Mouse (Mus musculus): ENCODE results near the gene Slc6a5.

Gene Slc6a5

GRCm38 (mm10) chr7:49985947-49986346 is 76.0 kb downstream of the Slc6a5 start:
- DNase-seq = no peak

DNA sequence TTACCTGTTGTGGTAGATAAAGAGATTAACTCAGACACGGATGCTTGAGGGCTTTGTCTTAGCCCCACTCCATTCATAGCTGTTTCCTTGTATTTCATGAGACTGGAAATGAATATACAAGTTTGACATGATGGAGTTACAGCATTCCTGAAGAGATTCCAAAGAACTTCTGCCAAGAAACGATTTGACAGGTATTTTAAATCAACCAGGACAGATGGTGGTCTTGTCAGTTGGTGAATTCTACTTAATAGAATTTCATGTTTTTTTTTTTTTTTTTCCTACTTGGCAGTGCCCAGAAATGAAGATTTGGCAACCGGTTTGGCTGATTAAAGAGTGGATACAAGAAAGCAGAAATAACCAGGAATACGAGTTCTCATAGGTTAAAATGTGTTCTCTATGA is 89.4 kb downstream of the Slc6a5 start:
- no peak for DNase-seq

GRCm38 (mm10) chr7:50005268-50005667 is 95.3 kb downstream of the Slc6a5 start:
- DNase-seq = no peak
